Mouse (Mus musculus) layer of hippocampus, adult 11-12 months (tissue): ENCODE measurements at regions not wholly inside any gene's neighbourhood (a gene's known extent, or its start where the extent isn't known, plus 50 kb on each side); places are given as distances from the start of the nearest gene placed in this dataset.

Experiments
- DNase-seq: peaks from one replicate; pipeline ENCODE4 v3.0.0; 2022; ENCODE audit warnings: low spot score

DNA sequence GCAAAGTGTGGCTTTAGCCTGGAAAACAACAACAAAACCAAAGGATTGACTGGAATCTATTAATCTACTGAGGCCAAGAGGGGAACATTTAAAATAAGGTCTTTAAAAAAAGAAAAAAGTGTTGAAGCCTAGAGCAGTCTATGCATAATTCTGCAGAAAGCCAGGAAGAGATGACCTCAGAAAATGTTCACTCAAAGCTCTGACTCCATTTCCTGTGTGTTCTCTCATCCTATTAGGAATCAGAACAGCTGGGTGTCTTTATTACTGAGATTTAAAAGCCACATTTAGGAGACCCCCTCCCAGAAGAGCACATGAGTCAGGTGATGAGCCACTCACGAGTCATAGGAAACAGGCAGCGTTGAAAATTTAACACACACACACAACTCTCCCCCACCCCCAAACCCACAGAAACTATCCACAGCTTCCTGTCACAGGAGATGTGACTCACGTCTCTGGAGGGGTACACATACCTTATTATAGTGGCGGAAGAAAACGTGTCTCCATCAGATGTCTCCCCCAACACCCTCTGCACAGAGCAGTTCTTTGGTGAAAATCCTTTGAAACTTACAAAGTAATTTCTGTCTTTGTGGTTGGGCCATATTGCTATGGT is 140.2 kb upstream of the Hmga2 start:
- DNase-seq: no peak

DNA sequence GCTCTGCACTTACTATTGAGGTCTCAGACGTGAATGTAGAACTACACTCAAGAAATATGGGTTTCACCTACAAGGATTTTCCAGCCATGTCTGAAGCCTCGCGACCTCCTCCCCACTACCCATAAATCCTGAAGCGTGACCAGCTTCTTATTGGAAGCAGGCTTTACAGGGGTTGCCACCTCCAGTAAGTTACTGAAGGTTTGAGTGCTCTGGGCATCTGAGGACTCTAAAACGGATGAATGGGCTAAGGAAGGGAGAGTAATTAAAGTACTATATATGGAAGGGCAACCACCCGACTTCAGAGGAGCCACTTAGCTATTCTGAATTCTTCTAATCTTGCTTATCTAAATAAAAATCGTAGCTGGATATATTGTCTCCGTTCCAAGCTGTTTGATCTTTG is 136.1 kb upstream of the Hmga2 start:
- DNase-seq: no peak

DNA sequence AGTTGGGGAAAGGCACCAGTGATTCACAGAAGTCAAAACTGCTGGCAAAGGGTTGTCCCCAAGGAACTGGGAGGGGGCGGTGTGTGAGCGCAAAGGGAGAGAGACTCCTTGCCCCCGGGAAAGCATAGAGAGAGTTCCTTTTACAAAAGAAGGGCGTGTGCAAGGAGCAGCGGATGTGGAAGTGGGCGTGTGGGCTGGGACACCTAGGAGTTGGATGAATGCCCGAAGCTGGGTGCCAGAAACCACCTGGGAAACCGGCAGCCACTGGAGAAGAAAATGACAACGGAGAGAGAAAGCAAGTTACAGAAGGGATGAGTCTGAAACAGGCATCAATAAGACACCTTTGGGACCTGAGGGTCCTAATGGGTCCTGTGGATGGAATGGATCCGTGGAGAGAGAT is 133.8 kb upstream of the Hmga2 start:
- DNase-seq: peak; percentile 5

DNA sequence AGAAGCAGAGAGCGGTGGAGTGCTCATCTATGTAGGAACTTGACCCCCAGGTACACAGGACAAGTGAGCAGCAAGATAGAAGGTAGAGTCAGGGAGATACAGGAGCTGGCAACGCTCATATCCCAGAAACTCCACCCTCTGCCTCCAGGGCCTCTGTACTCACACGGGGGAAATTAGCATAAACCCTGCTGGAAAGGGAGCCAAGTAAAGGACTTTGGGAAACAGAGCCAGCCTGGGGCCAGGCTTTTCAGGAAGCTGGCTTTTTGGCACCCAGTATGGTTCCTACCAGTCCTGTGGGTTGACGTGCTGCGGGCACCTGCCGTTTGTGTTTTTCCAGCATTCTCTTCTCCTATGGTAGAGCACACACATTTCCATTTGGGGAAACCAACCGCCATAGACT is 128.2 kb upstream of the Hmga2 start:
- no peak for DNase-seq

DNA sequence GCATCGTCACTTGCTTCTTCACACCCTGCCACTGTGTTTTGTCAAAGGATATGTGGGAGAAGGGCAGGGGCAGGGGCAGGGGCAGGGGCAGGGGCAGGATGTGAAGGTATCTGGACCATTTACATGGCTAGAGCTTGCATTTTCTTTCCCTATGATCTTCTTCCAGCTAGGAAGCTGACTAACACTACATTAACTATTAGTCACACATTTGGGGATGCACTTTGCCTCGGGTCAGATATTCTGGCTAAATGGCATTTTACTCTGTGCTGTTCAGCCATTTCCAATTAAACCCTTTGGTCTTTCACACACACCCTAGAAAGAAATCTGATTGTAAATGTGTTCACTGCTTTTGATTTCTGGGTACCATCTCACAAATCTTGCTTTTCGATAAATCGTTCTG is 126.9 kb upstream of the Hmga2 start:
- no peak for DNase-seq

DNA sequence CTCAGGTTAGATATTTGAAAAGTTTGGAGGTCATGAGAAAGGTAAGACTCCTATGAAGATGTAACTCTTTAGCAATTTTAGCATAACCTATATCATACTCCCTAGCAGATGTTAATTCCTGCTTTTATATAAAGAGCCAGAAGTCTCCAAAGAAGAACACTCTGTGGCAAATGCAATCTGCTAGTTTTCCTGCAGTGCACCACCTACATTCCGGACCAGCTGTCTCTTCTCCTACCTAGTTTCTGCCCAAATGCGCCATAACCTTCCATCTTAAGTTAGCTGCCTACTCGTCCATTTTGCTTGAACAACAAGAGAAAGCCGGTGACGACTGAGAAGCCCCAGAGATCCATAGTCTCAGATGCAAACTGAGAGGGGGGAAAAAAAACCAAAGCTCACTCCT is 124.5 kb upstream of the Hmga2 start:
- peak; percentile 6 for DNase-seq

DNA sequence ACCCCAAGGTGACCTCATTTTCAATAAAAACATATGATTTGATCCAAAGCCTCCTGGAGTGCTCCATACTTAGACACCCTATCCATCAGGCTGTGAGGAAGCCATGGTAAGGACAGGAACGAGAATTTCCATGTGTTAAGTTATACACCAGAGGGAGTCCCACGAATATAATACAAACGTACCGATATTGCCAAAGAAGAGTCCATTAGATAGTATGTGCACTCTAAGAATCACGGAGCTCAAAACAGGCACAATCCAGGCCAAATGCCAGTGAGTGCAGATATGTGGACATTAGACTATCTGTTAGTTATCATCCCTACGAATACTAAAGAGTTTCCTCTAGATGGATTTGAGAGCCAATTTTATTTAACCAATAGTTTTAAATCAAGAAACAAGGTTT is 123.3 kb upstream of the Hmga2 start:
- no peak for DNase-seq

DNA sequence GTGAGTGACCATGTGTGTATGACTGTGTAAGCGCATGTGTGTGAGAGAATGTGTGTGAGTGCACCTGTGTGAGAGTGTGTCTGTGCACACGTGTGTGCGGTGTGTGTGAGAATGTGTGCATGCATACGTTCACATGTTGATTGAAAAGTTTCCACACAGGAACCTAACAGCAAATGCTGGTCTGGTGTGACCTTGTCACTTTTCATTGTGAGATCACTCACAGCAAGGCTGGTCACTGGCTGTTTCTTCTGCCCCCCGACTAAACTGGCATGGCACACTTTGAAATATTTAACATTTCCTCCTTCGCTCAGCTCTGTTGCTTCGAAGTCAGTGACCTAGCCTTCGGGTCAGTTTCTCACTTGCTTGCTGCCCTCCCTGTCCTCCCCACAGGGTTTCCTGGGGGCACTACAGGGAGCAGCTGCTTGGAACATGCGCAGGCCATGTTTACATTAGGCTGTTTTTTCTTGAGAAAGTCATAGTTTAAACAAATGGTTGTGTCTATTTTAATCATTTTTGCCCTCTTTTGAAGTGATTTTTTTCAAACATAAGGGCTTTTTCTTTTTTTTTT is 121.1 kb upstream of the Hmga2 start:
- no peak for DNase-seq

DNA sequence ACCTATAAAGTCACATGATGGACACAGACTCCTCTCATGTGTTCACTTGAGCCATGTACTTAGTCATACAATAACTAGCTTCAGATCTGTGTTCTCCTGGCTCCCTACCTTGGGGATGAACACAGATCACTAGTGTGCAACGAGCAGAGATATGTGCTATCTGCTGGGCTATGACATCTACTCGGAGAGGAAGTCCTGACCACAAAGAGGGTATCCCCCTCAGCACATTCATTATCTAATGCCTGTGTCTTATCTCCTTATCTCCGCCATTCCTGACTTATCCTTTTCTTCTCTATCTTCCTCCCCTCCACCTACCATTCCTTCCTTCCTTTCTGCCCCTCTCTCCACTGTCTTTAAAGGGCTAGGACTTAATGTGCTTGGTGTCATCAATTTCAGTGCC is 118.9 kb upstream of the Hmga2 start:
- DNase-seq: no peak

DNA sequence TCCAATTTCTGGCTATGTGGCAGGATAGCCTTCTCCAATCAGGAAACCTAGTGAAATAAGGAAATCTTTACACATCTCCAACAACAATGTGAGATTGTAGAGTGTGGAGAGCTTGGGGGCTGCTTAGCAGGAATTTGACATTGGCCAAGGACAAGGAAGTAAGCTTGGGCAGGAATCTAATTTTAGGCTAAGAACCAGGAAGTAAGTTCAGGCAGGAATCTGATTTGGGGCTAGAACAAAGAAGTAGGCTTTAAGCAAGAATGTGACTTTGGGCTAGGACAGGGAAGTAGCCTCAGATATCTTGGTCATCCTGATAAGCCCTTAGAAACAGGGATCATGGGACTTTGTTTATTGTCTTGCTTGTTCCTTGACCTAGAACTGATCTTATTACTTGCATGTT is 117.6 kb upstream of the Hmga2 start:
- no peak for DNase-seq

DNA sequence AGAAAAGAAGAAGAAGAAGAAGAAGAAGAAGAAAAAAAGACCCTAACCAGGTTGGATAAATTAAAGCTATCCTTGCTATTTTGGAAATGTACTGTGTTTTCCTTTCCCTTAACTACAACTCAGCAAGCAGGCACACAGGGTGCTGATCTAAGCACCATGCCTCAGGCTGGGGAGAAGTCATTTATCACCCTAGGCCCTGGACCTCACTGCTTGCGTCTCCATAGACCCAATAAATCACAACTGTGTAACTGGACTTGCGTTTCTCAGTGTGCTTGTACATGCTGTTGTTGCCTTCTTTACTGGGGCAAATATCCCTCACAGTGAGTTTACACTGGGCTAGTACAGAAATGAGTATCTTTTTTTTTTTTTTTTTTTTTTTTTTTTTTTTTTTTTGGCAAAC is 113.4 kb upstream of the Hmga2 start:
- DNase-seq: no peak

DNA sequence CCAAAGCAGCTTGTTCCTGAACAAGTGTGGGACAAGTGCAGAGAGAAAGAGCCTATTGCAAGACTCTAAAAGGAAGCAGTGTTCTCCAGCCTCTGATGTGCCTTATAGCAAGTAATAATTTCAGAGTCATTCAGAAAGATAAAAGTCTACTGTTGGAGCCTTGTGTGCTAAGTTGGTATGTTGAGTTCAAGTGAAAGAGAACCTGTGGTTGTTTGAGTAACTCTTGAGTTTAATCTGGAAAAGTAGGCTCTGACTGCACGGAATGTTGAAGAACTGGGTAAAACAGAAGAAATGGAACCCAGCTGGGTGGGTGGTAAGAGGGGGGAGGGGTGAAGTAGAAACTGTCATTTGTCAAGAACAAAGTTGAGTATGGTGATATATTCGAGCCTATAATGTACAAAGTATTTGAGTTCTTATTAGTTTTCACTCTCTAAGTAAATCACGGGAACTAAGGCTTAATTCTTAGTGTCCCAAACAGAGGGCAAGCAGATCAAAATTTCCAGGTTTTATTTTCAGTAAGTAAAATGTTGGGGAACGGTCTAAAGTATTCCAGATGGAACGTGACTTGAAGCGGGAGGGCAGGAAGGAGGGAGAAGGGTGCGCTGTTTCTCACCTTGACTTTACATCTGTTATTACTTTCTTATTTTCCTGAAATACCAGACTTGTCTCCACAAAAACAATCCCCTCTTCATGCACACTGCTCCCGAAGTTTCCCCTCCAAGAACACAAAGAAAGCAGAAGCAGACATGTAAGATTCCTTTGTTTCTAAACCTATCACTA is 111.8 kb upstream of the Hmga2 start:
- DNase-seq: no peak

DNA sequence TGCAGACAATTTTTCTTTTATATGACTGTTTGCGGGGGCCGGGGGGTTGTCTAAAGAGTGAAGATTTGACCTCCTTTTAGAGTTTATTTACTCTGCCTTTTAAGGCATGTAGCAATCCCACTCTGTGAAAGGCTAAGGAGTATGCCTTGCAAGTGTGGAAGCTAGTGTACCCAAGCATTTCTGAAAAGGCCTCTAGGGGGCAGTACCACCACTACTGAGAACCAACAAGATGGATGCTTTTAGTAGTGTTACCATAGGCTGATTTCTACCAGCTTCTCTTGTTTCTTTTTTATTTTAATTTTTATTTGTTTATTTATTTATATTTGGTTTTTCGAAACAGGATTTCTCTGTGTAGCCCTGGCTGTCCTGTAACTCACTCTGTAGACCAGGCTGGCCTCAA is 110.9 kb upstream of the Hmga2 start:
- DNase-seq: peak; percentile 52

DNA sequence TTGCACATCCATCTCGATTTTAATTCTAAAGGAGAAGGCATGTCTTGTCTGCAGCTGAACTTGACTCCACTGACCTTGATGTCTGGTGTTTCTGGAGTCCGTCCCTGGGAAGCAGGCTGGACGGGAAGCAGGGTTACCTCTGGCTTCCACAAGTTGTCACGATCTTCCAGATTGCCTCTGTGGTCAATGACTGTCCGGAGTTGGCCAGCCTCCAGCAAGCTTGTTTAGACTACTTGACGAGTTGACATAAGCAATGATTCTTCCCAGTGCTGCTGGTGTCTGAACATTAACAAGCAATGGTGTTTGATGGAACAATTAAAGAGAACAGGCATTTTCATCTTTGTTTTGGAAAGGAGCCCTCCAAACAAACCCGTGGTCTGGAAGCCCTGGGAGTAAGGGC is 106.2 kb upstream of the Hmga2 start:
- no peak for DNase-seq

DNA sequence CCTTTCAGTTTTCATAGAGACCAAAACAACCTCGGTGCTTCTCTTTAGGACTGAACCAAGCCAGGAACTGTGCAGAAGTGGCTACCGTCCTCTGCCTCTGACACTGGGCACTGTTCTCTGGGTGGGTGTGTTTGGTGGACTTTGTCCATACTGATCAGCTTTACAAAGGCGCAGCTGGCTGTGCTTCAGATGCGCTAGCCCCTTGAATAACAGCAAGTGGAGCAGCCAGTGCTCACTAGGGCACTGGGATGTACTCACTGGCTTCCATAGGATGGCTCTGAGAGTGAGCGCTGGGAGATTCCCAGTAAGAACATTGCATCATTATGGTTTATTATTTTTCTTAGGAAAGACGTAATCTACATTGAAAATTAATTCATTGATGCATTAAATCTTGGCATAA is 105.3 kb upstream of the Hmga2 start:
- DNase-seq: no peak

DNA sequence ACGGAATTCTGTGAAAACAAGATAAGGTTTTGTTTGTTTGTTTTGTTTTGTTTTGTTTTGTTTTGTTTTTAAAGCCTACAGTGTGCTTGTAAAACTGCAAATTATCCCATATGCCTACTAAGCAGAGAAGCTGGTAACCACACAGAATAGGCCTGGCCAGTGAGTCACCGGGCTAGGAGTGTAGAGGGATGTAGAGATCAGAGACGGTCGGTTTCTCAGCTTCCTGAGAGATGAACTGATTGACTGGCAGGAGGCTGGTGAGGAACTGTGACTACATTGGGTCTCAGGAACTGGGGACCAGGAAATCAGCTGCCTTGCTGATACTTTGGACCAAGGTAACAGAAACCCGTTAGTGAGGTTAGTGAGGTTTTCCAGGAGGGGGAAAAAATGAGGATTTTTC is 100.6 kb upstream of the Hmga2 start:
- no peak for DNase-seq

DNA sequence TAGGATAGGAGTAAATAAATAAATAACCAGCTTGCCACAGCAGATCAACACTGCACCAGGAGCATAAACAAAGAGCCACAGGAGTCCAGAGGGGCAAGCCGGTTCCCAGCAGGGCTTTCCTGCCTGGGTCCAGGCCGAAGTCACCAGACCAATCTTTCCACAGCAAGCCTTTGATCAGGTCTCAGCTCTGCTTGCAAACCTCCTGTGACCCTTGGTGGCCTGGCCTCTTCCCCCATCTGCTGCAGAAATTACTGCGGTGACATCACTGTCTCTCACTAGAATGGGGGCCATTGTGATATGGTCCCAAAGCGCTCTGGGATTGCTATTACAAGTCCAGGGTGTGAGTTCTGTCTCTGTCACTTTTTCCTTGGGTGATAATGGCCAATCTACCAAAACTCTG is 99.9 kb upstream of the Hmga2 start:
- no peak for DNase-seq

DNA sequence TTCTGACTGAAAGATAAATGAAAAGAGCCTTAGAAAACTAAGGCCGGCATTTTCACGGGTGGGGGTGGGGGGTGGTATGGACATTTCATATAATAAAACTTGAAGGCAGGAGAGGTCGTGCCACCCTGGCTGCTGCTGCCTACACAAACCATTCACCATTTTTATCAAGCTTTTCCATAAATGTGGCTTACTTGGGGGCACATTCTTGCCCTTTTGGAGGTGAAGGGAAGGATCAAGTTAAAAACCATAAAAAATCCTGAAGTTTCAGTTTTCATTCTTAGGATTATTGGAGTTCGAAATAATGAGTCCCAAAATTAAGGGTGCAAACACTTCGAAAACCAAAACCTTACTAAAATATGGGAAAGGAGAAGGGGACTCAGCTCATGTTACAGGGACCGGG is 95.1 kb upstream of the Hmga2 start:
- no peak for DNase-seq

DNA sequence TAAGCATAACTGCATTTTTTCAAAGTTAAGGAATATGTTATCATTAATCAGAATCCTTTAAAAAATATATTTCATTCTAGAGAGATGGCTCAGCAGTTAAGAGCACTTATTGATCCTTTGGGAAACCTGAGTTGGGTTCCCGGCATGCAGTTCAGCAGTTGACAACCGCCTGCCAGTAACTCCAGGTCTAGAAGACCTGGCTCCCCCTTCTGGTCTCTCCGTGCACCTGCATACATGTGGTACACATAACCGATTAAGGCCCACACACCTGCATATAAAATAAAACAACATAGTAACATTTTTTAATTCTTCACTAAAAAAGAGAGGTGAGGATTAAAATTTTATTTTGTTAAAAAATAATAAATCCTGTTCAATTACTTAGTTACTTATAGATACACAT is 89.7 kb upstream of the Hmga2 start:
- DNase-seq: no peak

DNA sequence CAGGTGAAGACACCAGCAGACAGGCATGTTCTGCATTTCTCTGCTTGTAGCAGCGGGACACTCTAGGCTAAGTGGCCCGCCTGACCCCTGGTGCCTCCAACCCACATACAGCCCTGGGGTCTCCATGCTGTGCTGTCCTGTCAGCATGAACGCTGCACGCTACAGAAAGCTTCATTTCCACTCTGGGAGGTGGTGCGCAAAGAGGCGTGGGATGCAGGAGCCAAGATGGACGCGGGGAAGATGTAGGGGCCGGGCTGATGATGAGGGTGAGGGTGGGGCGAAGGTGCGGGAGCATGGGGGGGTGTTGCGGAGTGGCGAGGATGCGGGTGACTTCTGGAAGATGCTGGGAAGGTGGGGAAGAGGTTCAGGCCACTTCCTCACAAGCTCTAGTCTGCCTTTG is 88.6 kb upstream of the Hmga2 start:
- DNase-seq: no peak

DNA sequence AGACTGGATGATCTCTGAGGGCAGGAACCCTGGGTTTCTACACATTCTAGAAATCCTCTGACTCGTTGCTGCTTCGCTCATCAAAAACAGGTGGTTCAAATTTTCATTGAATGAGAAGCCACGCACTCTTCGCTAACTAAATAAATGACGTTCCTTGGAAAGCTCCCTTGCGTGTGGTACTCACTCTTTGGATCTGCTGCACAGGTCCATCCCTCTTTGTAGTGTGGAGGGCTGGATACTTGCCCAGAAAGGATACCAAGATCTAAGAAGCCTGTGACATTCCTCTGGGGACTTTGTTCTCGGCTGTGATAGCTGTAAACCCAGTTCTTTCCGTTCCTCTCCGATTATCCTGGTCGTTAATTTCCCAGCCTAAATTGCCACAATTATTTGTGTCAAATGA is 87.7 kb upstream of the Hmga2 start:
- DNase-seq: no peak

DNA sequence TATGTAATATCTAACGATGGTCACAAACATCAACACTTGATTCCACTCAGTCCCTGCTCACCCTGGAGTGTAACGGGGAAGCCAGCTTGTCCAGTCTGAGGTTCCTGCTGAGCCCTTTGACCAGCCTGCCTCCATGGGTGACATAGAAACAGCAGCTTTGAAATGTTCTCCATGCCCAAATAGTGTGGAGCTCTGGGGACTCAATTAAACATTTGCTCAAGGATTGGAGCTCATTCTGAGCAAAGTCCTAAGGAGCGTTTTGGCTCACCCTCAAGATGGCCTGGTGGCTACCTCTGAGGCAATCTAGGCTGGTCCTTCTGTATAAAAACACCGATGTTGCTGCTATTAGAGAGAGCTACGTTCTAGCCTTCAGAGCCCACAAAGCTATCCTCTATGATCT is 85.6 kb upstream of the Hmga2 start:
- no peak for DNase-seq

DNA sequence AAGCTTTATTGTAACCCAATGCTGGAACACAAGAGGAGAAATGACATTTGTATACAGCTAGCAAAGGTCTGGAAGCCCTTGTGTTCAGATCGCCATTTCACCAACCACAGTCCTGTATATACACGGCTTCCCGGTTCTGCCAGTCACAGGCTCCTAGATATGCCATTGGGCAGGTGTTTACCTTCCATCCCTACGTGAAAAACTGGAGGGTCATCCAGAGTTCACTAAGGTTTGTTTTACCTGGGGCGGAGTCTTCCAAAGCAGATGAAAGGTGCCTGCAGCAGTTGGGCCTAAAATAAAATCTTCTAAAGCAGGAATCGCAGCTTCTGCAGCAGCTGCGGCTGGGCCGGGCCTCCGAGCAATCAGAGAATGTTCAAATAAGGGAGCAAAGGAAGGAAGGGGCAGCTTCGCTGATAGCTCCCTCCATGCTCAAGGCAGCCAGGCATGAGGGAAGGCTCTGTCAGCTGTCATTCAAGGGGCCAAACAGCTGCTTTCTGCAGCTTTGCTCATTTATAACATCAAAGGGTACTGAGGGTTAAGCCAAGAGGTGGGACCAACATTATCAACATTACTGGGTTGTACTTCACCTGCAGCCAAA is 81.7 kb upstream of the Hmga2 start:
- no peak for DNase-seq

DNA sequence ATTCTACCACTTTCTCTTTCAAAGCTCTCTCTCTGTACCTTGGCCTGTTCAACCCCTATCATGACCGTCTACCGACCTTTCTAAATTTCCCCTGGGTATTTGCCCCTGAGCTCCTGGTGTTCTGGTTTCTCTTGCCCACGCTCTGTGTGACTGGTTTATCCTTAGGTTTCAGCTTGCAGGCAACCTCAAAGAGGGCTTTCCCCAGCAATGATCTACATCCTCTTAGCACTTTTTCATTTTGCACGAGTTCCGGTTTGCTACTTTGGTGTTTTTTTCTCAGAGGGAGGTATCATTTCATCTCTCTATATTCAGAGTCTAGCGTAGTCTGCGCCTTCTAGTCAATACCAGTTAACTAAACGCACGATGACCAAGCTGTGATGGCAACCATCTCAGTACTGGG is 79.8 kb upstream of the Hmga2 start:
- DNase-seq: no peak
